Mouse (Mus musculus) lung, adult 18-20 months (tissue): ENCODE data around the gene Nova2.

ENCODE experiments used
- DNase-seq, 2 experiments: peaks; one replicate each; pipeline ENCODE4 v3.0.0; 2022; ENCODE audit warnings: mixed read lengths in 2 of 2

The Nova2 gene

DNA sequence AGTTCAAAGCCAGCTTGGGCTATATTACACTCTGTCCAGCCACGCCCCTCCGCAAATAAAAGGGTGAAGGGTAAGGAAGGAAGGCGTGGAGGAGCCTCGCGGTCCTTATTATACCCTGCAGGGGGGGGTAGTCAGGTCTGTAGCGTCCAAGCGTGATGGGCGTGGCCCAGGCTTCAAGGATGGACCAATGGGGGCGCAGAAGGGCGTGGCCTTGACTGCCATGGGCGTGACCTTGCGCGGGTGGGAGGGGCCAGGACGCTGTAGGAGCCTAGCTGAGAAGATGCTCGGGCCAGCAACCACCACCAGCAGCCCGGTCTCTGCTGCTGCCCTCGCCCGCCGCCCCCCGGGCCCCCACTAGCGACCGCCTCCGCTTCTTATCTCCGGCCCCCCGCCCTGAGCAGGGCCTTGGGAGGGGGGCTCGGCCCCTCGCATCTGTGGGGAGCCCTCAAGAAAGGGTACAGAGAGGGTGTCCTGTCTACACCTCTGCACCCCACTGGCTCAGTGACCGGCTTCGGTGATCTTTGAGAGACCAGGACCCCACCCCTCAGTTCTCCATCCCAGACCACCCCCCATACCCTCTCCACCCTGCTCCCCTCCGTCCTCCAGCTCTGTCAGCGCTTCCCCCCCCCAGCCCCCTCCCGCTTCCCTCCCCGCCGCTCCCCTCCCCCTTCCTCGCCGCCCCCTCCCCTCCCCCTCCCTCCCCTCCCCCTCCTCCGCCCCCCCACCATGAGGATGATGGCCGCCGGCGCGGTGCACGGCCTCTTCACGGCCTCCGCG, at the start of gene Nova2:
Gene Nova2, plus strand, starts transcription at position 727 of the 777 bp plus-strand sequence.
- DNase-seq = peak; percentile 88 to 92

DNA sequence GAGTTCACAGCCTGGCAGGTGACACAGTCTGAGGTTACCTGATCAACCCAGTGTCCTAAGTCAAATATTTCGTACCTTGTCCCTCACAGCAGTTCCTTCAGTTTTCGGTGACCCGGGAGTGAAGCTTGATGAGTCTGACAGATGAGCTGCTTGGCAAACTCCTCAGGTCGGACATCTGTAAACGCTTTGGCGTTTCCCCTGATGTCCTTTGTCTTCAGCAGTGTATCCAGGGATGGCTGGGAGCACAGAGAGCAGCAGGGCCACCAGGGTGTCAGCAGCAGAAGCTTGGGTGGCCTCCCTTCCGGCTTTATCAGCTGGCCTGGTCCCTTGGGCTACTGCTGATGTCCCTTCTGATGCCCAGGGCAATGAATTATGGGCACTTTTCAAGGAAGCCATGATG, 47.0 kb upstream of the Nova2 start:
- DNase-seq = no peak

DNA sequence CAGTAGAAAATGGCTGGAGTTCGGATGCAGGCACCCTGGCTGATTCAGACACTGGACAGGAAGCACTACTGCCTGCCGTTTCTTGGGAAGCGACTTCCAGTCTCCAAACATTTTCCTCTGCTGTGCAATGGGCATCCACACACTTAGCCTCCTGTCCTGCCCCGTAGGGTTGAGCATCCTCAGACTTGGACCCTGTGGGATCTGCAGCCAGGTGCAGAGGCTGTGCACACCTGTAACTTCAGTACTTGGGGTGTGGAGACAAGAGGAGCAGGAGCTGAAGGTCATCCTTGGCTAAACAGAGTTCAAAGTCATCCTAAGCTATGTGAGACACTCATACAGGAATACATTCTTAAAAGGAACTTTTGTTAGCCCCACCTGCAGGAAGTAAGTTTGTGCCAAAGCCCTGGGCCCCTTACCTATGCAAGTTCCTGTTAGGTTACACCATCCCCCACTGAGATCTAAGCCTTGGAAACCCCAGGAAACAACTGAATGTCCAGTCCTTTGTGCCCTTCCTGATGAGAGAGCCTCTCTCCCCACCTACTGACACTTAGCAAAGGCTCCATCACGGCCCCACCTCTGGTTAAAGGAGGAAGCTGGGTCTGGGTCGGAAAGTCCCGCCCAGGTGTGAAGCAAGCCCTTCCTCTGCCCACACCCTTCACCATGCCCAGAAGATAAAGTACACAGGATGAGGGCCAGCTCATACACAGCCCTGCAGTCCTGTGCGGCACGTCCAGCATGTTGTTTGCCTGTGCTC, 41.5 kb upstream of the Nova2 start:
- peak; percentile 64 to 73 for DNase-seq

DNA sequence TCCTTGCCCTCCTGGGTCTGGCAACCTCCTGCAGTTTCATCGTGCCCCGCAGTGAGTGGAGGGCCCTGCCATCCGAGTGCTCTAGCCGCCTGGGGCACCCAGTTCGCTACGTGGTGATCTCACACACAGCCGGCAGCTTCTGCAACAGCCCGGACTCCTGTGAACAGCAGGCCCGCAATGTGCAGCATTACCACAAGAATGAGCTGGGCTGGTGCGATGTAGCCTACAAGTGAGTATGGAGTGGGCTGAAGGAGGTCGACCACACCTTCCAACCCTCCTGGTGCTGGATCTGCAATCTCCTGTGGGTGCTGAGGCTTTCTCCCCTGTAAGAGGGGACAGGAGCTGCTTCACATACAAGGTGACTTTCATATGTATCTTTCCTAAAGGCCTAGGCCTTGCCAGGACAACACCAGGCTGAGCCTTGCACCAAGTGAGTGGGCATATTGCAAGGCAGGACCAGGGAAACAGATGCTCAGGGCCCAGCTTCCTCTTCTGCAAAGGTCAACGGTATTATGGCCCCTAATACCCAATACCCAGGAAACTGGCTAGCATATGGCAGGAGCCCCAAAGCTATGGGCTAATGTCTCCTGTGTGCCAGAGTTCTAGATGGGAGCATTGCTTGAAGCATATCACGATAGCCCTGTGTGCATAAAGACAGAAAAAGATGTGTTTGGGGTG, 40.8 kb upstream of the Nova2 start:
- DNase-seq = no peak

DNA sequence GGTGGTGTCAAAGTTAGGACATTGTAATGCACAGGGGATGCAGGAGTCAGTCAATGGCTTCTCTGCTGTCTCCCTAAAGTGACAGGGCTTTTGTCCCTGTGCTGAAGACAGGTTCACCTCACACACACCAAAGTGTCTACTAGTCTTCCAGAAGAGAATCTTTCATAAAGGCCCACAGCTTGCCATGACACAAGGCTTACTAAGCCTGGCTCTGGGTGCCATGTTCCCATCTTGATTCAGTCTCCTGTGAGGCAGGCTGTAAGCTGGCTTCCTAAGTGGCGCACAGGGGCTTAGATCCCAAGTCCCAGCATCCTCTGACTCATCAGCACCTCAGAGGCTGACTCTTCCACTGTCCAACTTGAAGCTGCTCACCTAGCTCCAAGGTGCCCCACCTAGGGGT, 38.7 kb upstream of the Nova2 start:
- no peak for DNase-seq

DNA sequence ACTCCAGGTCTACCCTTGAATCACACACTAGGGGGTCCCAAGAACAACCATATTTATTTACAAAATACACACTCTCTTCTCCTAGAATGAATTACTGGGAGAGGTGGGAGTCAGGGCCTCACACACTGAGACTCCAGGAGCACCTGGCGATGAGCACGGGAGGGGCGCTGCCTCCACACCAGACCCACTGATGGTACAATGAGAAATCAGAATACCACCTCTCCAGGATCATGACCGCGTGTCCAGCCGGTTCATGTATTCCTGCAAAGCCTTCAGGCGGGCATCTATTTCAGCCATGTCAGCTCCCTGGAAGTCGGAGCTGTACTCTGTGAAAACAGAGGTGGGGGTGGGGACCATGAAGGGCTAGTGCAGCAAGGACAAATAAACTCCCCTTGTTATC, 34.8 kb upstream of the Nova2 start:
- DNase-seq = no peak

DNA sequence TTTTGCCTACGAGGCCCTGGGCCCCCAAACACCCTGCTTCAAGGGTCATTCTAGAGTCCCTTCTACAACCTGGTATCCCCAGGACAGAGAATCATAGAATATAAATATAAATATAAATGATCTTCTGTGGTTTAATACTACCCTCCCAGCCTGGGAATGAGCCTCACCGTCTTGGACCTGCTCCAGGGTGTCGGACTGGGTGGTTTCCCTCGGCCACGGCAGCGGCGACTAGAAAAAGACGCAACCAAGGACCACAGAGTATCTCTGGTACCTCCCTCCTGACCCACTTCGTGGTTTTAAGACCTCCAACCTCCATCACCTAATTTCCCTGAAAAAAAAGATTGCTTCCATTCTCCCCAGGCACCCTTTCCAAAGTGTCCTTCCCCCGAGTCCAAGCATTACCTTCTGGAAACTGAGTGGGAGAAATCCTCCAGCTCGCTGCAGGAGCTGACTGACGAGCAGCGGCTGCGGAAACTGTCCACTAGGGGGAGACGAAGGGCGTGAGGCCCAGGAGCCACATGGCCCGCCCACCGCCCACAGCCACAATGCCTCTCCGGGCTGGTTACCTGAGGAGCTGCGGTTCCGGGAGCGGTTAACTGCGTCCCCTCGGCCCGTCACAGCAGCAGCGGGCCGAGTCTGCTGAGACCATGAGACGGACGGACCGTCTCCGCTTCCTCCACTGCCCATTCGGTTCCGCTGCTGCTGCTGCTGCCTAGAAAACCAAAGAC, 33.7 kb upstream of the Nova2 start:
- DNase-seq = peak; percentile 85 to 88

DNA sequence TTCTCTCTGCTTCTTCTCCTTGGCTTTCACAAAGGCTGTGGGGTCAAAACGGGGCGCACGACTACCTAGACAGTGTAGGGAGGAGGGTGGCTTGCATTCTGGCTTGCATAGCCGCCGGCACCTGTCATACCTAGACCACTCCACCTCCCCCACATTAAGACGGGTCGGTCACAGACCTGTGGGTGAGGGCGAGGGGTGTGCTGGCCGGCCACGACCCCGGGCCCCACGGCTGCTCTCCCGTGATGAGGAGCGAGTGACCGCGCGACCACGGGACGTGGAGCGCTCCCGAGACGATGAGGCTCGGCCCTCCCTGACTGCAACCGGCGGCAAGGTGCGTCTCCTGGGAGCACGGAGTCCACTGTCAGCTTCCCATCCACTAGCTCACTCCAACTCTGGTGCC, 32.7 kb upstream of the Nova2 start:
- DNase-seq = no peak

DNA sequence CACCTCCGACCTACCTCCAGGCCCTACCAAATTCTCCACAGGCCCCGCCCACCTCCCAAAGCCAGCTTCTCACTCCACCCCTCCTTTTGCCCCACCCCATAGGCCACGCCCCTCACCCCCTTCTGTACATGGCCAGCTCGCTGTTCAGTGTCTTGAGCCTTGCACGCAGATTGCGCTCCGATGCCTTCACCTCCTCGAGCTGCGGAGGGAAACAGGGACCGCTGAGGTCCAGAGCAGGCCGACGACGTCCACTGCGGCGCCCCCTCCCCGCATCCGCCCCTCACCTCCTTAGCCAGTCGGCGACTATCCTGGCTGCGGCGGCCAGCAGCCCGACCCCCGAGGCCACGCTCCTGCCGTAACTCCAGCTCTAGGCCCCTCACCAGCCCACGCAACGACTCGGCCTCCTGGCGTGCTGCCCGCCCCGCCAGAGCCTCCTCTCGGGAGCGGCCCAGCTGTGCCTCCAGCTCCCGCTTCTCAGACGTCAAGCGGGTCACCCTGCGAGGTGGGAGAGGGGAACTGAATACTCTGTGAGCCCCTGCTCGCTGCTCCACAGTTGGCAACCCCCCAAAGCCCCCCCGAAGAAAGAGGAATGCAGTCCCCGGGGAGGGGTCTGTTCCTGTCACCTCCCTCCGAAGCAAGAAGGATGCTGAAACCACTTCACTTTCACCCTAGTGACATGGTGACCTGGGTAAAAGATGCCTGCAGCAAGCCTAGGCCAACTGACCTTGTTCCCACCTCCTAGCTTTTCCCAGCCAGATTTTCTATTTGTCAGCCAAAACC, 31.8 kb upstream of the Nova2 start:
- DNase-seq = peak; percentile 74 to 83

DNA sequence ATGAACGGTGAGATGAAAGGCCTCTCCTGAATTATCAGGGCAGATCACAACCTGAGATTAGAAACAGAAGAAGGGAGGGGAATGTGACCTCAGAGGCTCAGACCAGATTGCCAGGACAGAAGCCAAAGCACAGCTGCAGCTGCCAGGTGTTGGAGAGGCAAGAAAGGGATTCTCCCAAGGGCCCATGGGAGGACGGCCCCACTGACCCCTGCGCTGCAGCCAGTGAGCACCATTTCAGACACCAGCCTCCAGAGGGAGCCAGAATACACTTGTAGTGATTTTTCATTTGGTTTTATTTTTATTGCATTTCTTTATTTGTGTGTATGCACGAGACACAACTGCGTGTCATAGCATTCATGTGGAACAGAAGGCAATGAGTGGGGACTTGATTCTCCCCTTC, 29.2 kb upstream of the Nova2 start:
- DNase-seq = peak; percentile 26 to 34

DNA sequence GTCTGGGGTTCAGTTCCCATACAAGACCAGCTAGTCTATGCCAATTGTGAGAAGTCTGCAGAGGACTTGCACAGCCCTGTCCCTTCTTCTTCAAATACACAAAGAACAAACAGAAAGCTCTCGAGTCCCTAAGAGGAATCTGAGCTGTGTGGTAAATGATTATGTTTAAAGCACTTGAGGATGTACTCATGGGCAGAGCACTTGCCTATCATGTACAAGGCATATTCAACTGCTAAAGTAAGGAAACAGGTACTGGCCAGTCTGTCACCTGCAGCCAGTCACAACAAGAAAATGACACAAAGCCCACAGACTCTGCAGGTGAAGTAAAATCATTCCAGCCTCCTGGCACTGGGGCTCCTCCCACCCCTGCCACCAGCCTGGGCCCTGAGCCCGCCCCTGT, 25.2 kb upstream of the Nova2 start:
- DNase-seq = no peak

DNA sequence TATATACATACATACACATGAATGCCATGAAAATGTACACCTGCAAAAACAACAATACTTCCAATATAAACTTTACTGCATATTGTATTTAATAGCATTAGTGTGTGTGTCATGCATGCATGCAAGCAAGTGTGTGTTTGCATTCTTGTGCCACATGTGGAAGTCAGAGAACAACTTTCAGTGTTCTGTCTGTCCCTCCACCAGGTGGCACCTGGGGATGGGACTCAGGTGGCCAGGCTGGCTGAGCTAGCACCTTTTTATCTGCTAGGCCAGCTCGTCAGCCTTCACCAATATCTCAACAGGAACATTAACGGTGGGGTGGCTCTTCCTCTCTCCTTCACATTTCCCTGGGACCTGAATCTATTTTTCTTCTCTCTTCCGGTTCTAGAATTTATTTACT, 23.2 kb upstream of the Nova2 start:
- DNase-seq = no peak

DNA sequence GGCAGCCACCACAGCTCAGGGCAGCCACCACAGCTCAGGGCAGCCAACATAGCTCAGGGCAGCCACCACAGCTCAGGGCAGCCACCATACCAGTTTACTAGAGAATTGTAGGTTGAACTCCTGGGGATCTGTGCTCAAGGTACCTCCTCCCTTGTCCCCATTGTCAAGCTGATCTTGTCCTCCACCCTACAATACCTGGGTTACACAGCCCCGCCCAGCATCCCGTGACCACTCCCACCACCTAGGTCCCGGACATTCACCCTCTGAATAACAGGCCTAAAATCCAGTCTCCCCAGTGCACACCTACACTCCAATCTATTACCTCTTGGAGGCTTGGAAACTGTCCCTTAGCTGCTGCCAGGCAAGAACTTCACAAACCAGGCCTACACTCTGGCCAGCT, 20.7 kb upstream of the Nova2 start:
- no peak for DNase-seq

DNA sequence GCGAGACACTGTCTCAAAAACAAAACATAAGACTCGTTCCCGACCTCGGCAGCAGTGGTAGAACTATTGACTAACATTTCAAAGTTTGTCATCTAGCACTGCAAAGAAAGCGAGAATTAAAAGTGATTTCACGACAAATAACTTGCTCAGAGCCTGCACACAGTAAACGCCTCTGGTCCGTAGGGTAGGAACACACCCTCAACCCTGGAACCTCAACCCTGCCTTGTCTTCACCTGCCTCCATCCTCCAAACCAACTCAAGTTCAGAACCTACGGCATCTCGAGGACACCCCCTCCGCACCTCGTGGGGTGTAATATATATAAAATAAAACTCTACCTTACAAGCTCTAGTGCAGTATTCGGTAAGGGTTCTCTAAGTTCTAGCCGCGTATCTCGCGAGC, 15.9 kb upstream of the Nova2 start:
- DNase-seq = no peak

DNA sequence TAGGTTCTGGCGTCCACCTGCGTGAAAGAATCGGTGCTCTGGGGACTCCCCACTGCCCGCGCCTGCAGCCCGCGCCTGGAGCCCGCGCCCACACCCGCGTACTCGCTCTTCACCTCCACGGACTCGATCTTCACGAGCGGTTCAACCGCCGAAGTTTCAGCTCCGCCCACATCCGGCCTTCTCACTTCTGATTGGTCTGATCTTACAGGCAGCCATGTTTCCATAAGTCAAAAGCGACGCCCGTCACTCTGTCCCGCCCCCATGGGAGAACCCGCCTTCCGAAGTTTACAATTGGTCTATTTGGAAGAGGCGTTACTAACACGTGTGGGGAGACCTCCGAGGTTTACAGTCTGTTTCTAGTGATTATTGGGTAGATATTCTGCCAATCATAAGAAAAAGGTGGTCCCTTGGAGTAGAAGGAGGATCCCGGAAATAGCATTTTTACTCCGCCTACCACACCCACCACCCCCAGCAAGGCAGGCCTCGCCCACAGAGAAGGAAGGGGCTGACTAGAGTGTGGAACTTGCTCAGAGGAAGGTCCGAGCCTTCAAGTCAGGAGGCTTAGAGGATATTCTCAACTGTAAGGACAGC, 15.4 kb upstream of the Nova2 start, which contains the start of gene Ccdc61:
Gene Ccdc61, minus strand, starts transcription at position 175 of the 591 bp plus-strand sequence.
- peak; percentile 98 for DNase-seq

DNA sequence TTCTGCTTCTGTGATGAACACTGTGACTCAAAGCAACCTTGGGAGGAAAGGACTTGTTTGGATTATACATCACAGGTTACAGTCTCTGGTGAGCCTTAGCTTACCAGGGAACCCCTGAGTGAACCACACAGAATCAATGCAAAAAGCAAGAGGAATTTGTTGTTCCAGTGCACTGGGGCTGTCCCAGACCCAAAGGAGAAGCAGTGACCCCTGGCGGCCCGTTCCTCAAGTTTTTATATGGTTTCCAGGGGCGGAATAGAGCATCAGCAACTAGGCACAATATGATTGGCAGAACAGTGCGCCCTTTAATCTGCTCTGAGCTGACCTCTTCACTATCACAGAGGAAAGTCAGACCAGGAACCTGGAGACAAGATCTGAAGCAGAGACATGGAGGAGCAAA, 9.4 kb upstream of the Nova2 start:
- no peak for DNase-seq

DNA sequence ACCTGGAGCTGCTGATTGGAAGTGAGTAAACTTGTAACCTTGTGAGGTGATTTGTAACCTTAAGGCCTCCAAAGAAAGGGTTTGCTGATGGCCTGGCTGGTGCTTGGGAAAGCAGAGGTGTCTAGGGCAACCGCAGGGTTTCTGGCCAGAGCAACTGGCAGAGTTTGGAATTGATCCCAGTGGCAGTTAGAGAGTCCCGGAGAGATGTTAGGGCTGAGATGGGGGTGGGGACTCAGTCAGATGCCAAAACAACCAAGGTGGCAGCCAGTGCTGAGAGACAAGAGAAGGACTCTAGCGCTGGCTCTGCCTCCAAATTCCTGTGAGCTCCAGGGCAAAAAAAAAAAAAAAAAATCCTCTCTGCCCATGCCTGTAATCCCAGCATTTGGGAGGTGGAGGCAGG, 7.8 kb upstream of the Nova2 start:
- peak in 1 of 2 experiments; percentile 9 for DNase-seq

DNA sequence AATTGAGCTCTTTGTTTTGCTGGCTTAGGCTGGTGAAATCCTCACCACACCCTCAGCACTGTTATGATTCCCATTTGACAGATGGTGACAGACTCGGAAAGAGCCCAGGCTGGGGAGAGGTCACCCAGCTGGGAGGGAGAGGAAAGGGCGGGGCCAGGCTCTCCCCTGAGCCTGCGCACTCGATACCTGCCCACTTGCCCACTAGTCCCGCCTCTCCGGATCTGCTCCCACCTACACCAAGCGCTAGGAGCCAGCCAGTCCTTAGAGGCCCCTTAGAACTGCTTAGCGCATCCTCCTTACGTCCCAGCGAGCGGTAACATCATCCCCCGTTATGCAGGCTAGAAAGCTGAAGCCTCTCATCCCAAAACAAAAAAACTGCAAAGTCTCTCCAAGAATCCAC, 4.6 kb upstream of the Nova2 start:
- DNase-seq = peak; percentile 86 to 90

DNA sequence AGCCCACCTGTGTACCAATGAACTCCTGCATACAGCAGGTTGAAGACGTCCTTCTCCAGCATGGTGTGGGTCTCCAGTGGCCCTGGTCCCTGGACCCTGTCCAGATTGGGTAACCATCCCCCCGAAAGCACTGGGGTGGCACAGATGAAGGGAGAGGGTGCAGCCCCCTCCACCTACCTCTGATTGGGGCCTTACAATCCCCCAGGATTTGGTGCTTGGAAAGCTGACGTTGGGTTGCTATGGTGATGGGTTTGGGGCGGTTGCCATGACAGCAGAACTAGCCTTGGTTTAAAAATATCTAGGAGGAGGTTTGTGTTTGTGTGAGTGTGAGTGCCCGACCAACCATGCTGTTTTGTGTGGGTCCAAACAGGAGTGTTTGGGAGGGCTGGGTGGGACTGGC, 2.9 kb upstream of the Nova2 start:
- no peak for DNase-seq

DNA sequence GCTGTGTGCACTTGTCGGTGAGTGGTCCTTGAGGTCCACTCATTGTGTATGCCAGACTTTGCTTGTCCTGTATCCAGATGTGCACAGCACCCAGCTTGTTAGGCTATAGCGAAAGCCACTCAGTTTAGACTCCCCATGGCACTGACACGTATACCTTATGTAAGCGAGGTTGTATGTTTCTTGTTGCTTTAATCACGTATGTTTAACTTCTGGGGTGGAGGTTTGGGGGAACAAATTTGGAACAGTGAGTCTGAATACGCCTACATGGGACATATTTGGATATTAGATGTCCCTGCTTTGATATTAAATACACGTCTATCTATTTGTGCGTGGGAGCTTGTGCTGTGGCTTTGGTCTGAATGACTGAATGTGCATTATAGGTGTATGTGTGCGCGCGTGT, 2.4 kb upstream of the Nova2 start:
- no peak for DNase-seq

DNA sequence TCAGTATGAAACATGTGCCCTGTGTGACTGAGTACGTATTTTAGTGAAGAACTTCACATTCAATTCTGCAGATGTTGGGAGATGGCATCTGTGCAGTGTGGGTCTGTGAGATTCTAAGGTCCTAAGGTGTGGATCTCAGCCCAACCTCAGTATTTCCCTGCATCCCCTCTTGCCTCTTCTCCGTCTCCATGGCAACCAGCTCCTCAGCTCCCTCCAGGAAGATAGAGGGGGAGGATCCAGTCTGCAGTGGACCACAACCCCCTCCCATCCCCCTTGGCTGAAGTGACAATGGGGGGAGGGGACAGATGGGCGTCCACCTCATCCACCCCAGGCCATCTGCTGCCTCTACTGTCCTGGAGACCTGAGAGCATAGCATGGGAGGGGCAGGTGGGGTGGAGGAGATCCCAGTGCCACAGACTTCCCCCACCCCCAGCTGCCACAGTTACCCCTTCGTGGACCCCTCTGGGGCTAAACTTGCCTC, 1.9 kb upstream of the Nova2 start:
- no peak for DNase-seq

DNA sequence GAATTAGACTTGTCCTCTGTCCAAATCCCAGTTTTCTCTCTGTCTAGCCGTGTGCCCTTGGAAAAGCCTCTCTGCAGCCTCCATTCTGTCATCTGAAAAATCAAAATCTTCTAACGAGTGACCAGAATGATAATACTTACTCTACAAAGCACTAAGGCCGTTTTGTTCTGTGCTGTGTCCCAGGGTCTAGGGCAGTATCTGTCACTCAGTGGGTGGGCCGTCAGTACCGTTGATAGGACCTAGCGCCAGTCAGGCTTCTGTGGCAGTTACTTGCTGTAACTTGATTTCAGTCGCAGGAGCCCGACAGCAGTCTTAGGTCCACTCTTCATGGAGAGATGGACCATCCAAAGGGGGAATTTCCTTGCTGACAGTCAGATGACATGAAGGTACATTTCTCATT, 1.4 kb upstream of the Nova2 start:
- DNase-seq = no peak
